Mouse (Mus musculus) neural tube, embryonic 12.5 days (tissue): ENCODE measurements around the gene Nfkbia. TPM values are rescaled to one million over a fixed set of nuclear protein-coding genes. Genes with fewer than 3 reads are reported as not detected.

Source experiments
- ATAC-seq: fragments of 200-750 bp; cut with Nextera tagmentation; 2 replicates; pipeline ENCODE4 v1.8.0; 2017; ENCODE audit warnings: low read depth, mild to moderate bottlenecking, moderate TSS enrichment, moderate library complexity; ENCODE audit not compliant: low FRiP score
- H3K27ac ChIP-seq: fragments of 300-500 bp; sonication (generic); 2 replicates; pipeline ENCODE4 v1.5.1; 2016
- H3K27me3 ChIP-seq: fragments of 300-500 bp; sonication (generic); replicated peaks from 2 replicates; pipeline ENCODE4 v1.6.1; 2016; ENCODE audit warnings: mild to moderate bottlenecking
- H3K36me3 ChIP-seq: fragments of 300-500 bp; sonication (generic); 2 replicates; pipeline ENCODE4 v1.6.1; 2016; ENCODE audit warnings: mild to moderate bottlenecking
- H3K4me1 ChIP-seq: fragments of 300-500 bp; sonication (generic); 2 replicates; pipeline ENCODE4 v1.6.1; 2016
- H3K4me2 ChIP-seq: fragments of 300-500 bp; sonication (generic); replicated peaks from 2 replicates; pipeline ENCODE4 v1.6.1; 2016; ENCODE audit warnings: mild to moderate bottlenecking
- H3K4me3 ChIP-seq: fragments of 300-500 bp; sonication (generic); 2 replicates; pipeline ENCODE4 v1.5.1; 2016
- H3K9ac ChIP-seq: fragments of 300-500 bp; sonication (generic); 2 replicates; pipeline ENCODE4 v1.6.1; 2016; ENCODE audit warnings: mild to moderate bottlenecking
- H3K9me3 ChIP-seq: fragments of 300-500 bp; sonication (generic); 2 replicates; pipeline ENCODE4 v1.6.1; 2016; ENCODE audit warnings: mild to moderate bottlenecking
- WGBS: fragments of 180-500 bp; shearing (Covaris S2); methylation state at CpG from one replicate; pipeline ENCODE4 v1.1.7; 2016; 5-methylcytosine and 5-hydroxymethylcytosine counted together
- polyA plus RNA-seq: library from polyadenylated mRNA; unstranded; fragments of >200 nt; fragmentation: Nextera tagmentation; extraction: Ambion mirVana; gene quantifications from 2 replicates; pipeline ENCODE4 v1.2.1, GENCODE M21; 2016

The Nfkbia gene
- polyA plus RNA-seq, 1 experiment from 2014 or later, result 44.9 TPM

GRCm38 (mm10) chr12:55461767-55462166 is 30.7 kb downstream of the Nfkbia start:
- Histone ChIP-seq H3K4me2 (no peak overlapping the region), H3K9me3 (no peaks in the 10 kb centered on the region), H3K27ac (no peak overlapping the region), H3K27me3 (no peaks in the 10 kb centered on the region), H3K4me1 (peaks cover 19% of the 10 kb centered on the region), H3K9ac (no peak overlapping the region), H3K36me3 (no peaks in the 10 kb centered on the region), H3K4me3 (no peak overlapping the region)
- 86% methylated on average over 6 of the region's 6 CpGs for WGBS
- no peak for ATAC-seq

- Histone ChIP-seq H3K4me2 (no peak overlapping the region), H3K4me3 (no peak overlapping the region), H3K36me3 (no peaks in the 10 kb centered on the region), H3K27me3 (no peaks in the 10 kb centered on the region), H3K9me3 (no peaks in the 10 kb centered on the region), H3K27ac (no peak overlapping the region), H3K9ac (no peak overlapping the region), H3K4me1 (peaks cover 19% of the 10 kb centered on the region)
- WGBS, result 73% methylated on average over 4 of the region's 4 CpGs
- no peak for ATAC-seq
Measured at GRCm38 (mm10) chr12:55460900-55461299, 31.5 kb downstream of the Nfkbia start.

DNA sequence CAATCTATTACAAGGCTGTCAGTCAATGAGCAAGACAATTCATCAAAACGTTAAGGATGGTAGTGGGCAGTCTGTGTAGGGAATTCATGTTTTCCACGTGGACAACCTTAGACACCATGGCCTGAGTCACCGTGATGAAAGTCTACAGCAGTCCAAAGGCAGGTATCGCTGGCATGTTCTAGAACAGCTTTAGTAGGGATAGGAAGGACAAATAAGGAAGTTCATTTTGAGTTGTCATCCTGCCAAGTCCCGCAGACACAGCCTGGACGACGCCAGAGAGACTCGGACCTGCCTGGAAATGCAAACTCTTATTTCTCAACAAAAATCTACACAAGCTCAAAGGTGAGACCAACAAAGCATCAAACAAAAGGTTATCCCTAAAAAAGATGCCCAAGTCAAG is 32.7 kb downstream of the Nfkbia start:
- WGBS, result 89% methylated on average over 8 of the region's 8 CpGs
- Histone ChIP-seq H3K4me3 (no peak overlapping the region), H3K9me3 (no peaks in the 10 kb centered on the region), H3K9ac (no peak overlapping the region), H3K4me2 (no peak overlapping the region), H3K27ac (no peak overlapping the region), H3K36me3 (no peaks in the 10 kb centered on the region), H3K27me3 (no peaks in the 10 kb centered on the region), H3K4me1 (peaks cover 9% of the 10 kb centered on the region)
- ATAC-seq, result no peak

- Histone ChIP-seq H3K27me3 (no peaks in the 10 kb centered on the region), H3K4me2 (no peak overlapping the region), H3K9ac (no peak overlapping the region), H3K36me3 (no peaks in the 10 kb centered on the region), H3K9me3 (no peaks in the 10 kb centered on the region), H3K27ac (no peak overlapping the region), H3K4me1 (no peaks in the 10 kb centered on the region), H3K4me3 (no peak overlapping the region)
- no peak for ATAC-seq
- WGBS, result 87% methylated on average over 5 of the region's 5 CpGs
Measured at GRCm38 (mm10) chr12:55456893-55457292, 35.6 kb downstream of the Nfkbia start.

DNA sequence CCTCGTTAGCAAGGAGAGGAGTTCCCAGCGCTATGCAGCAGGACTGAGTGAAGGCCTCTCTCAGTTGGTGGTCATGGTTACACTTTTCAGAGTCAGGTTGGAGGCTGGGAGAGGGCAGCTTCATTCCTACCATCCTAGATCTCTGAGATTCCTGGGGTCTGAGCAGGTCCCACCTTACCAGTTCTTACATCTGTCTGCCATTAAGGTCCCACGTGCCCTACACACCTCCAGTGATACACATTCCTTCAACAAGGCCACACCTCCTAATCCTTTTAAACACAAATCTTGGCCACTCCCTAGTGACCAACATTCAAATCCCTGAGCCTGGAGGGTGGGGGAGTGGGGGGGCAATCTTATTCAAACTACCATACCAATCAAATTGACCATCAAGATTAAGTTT is 36.3 kb downstream of the Nfkbia start:
- no peak overlapping the region for H3K27ac ChIP-seq
- H3K9me3 ChIP-seq, result no peaks in the 10 kb centered on the region
- H3K4me1 ChIP-seq, result no peaks in the 10 kb centered on the region
- H3K9ac ChIP-seq, result no peak overlapping the region
- ATAC-seq, result no peak
- H3K4me2 ChIP-seq, result no peak overlapping the region
- WGBS, result 68% methylated on average over 3 of the region's 3 CpGs
- H3K4me3 ChIP-seq, result no peak overlapping the region
- no peaks in the 10 kb centered on the region for H3K27me3 ChIP-seq
- H3K36me3 ChIP-seq, result no peaks in the 10 kb centered on the region

DNA sequence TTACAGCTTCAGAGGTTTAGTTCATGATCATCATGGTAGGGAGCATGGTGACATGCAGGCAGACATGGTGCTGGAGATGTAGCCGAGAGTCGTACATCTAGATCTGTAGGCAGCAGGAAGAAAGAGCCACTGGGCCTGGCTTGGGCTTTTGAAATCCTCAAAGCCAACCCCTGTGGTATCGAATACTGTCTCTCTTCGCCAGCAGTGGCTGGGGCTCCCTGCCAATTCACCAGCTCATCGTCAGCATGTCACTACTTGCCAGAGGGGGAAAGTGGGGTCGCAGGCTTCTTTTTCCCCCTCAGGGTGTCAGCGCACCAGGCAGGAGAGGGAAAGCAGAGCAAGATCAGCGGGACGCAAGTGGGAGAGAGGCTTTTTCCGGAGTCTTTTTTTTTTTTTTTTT is 37.2 kb downstream of the Nfkbia start:
- H3K27me3 ChIP-seq, result no peaks in the 10 kb centered on the region
- no peak overlapping the region for H3K4me3 ChIP-seq
- ATAC-seq, result no peak
- WGBS, result 83% methylated on average over 10 of the region's 10 CpGs
- H3K9me3 ChIP-seq, result no peaks in the 10 kb centered on the region
- no peak overlapping the region for H3K4me2 ChIP-seq
- no peaks in the 10 kb centered on the region for H3K36me3 ChIP-seq
- no peak overlapping the region for H3K27ac ChIP-seq
- H3K4me1 ChIP-seq, result peaks cover 3% of the 10 kb centered on the region
- no peak overlapping the region for H3K9ac ChIP-seq

- Histone ChIP-seq H3K36me3 (no peaks in the 10 kb centered on the region), H3K4me3 (no peak overlapping the region), H3K27ac (no peak overlapping the region), H3K9me3 (no peaks in the 10 kb centered on the region), H3K9ac (no peak overlapping the region), H3K27me3 (no peaks in the 10 kb centered on the region), H3K4me2 (no peak overlapping the region), H3K4me1 (peaks cover 4% of the 10 kb centered on the region)
- ATAC-seq, result no peak
- 73% methylated on average over 4 of the region's 4 CpGs for WGBS
Measured at GRCm38 (mm10) chr12:55453924-55454323, 38.5 kb downstream of the Nfkbia start.

- H3K27me3 ChIP-seq, result no peaks in the 10 kb centered on the region
- peaks cover 4% of the 10 kb centered on the region for H3K4me1 ChIP-seq
- WGBS, result 62% methylated on average over 5 of the region's 5 CpGs
- no peak overlapping the region for H3K9ac ChIP-seq
- H3K4me2 ChIP-seq, result no peak overlapping the region
- ATAC-seq, result no peak
- H3K27ac ChIP-seq, result no peak overlapping the region
- H3K9me3 ChIP-seq, result no peaks in the 10 kb centered on the region
- H3K36me3 ChIP-seq, result no peaks in the 10 kb centered on the region
- H3K4me3 ChIP-seq, result no peak overlapping the region
Measured at GRCm38 (mm10) chr12:55452839-55453238, 39.6 kb downstream of the Nfkbia start.

DNA sequence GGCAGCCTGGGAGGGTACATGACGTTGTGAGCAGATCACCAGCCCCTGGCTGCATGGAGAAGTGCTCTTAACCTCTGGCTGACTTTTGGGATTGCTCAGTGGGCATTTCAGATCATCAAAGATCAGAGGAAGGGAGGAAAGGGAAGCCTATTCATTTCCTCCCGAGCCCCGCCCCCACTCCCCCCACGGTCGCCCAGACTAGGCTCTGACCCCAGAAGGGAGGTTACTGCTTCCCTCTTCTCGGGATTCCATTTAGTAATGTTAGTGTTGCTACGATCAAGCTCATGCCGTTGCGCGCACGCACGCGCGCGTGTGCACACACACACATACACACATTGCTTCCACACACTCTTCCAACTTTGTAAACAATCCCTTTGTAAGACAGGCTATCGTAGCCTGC is 42.0 kb downstream of the Nfkbia start:
- no peak overlapping the region for H3K9ac ChIP-seq
- H3K27me3 ChIP-seq, result no peaks in the 10 kb centered on the region
- H3K4me3 ChIP-seq, result no peak overlapping the region
- WGBS, result 63% methylated on average over 16 of the region's 16 CpGs
- H3K4me2 ChIP-seq, result no peak overlapping the region
- H3K36me3 ChIP-seq, result no peaks in the 10 kb centered on the region
- no peaks in the 10 kb centered on the region for H3K9me3 ChIP-seq
- no peak overlapping the region for H3K27ac ChIP-seq
- peaks cover 16% of the 10 kb centered on the region for H3K4me1 ChIP-seq
- no peak for ATAC-seq

GRCm38 (mm10) chr12:55449048-55449447 is 43.4 kb downstream of the Nfkbia start:
- Histone ChIP-seq H3K4me1 (peaks cover 16% of the 10 kb centered on the region), H3K27ac (no peak overlapping the region), H3K27me3 (no peaks in the 10 kb centered on the region), H3K36me3 (no peaks in the 10 kb centered on the region), H3K9ac (no peak overlapping the region), H3K9me3 (no peaks in the 10 kb centered on the region), H3K4me2 (no peak overlapping the region), H3K4me3 (no peak overlapping the region)
- no peak for ATAC-seq
- WGBS, result 91% methylated on average over 2 of the region's 2 CpGs

DNA sequence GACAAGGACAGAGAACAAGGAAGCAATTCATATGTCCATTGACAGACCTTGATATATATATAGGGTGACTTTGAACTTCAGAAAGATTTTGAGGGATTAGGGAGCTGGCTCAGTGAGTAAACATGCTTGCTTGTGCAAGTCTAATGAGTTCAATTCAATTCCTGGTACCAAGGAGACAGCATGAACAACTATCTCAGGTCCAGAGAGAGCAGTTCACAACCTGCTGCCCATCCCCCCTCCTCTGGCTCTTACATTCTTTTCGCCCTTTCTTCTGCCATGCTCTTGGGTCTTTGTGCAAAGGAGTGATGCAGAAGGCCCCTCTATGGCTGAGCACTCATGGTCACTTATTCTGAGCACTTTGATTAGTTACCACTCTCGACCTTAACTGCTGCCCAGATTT is 44.0 kb downstream of the Nfkbia start:
- Histone ChIP-seq H3K9ac (no peak overlapping the region), H3K4me1 (peaks cover 16% of the 10 kb centered on the region), H3K27me3 (no peaks in the 10 kb centered on the region), H3K9me3 (no peaks in the 10 kb centered on the region), H3K36me3 (no peaks in the 10 kb centered on the region), H3K4me3 (no peak overlapping the region), H3K4me2 (no peak overlapping the region), H3K27ac (no peak overlapping the region)
- 72% methylated on average over 2 of the region's 2 CpGs for WGBS
- no peak for ATAC-seq

DNA sequence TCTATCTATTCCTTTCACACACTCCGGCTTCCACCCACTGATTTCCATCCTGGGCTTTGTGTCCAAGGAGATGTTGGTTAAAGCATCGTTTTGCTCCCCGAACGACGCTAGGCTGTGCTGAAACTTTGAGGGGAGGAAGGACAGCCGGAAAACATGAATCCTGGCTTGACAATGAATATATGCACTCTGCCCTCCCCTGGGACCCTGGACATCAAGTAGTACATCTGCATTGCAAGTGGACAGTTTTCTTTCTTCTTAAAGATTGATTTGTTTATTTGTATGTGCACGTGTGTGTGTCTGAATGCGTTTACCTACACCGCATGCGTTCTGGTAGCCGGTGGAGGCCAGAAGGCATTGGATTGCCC is 45.1 kb downstream of the Nfkbia start:
- no peak overlapping the region for H3K4me3 ChIP-seq
- H3K9me3 ChIP-seq, result no peaks in the 10 kb centered on the region
- 0 out of 2 replicates have a peak overlapping the region, but pooled peaks have one; percentile 18 for H3K27ac ChIP-seq
- no peaks in the 10 kb centered on the region for H3K36me3 ChIP-seq
- peaks cover 16% of the 10 kb centered on the region for H3K4me1 ChIP-seq
- H3K27me3 ChIP-seq, result no peaks in the 10 kb centered on the region
- no peak overlapping the region for H3K9ac ChIP-seq
- no peak overlapping the region for H3K4me2 ChIP-seq
- WGBS, result 78% methylated on average over 11 of the region's 11 CpGs
- ATAC-seq, result no peak

- Histone ChIP-seq H3K27me3 (no peaks in the 10 kb centered on the region), H3K4me2 (no peak overlapping the region), H3K9ac (no peak overlapping the region), H3K36me3 (no peaks in the 10 kb centered on the region), H3K9me3 (no peaks in the 10 kb centered on the region), H3K4me3 (no peak overlapping the region), H3K27ac (0 out of 2 replicates have a peak overlapping the region, but pooled peaks have one; percentile 18), H3K4me1 (peaks cover 16% of the 10 kb centered on the region)
- WGBS, result 35% methylated on average over 13 of the region's 13 CpGs
- peak; percentile 88 for ATAC-seq
Measured at GRCm38 (mm10) chr12:55446746-55447395, 45.6 kb downstream of the Nfkbia start.
